Mouse (Mus musculus): ENCODE data around the gene Gnb2. TPM values are rescaled to one million over a fixed set of nuclear protein-coding genes. Genes with fewer than 3 reads are reported as not detected.

Gnb2 gene
- polyA plus RNA-seq, 1 experiment from 2014 or later: 244 TPM

DNA sequence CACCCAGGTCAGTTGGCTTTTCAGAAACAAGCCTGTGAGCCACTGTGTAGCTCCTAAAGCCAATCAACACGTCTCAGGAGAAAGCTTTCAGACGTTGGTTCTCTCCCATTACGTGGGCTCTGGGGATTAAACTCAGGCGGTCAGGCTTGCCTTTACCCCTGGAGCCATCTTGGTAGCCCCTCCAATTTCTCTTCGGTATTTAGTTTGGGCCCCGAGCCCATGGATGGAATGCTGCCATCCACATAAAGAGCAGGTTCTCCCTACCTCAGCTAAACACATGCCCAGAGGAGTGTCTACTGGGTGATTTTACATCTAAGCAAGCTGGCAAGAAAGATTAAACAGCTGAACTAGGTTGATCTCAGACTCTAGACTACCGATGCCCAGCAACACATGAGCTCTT, 33.1 kb downstream of the Gnb2 start:
- Histone ChIP-seq H3K9ac (no peak overlapping the region), H3K4me3 (no peak overlapping the region), H3K36me3 (no peaks in the 10 kb centered on the region), H3K9me3 (replicated peaks) (no peaks in the 10 kb centered on the region), H3K4me1 (replicated peaks) (peaks cover 18% of the 10 kb centered on the region), H3K27ac (no peak overlapping the region), H3K27me3 (no peaks in the 10 kb centered on the region), H3K4me2 (no peak overlapping the region)
- 86% methylated on average over 7 of the region's 7 CpGs for WGBS
- ATAC-seq (replicated peaks; ENCODE audit: insufficient number of reproducible peaks, insufficient read depth, low FRiP score, low read depth): no peak

DNA sequence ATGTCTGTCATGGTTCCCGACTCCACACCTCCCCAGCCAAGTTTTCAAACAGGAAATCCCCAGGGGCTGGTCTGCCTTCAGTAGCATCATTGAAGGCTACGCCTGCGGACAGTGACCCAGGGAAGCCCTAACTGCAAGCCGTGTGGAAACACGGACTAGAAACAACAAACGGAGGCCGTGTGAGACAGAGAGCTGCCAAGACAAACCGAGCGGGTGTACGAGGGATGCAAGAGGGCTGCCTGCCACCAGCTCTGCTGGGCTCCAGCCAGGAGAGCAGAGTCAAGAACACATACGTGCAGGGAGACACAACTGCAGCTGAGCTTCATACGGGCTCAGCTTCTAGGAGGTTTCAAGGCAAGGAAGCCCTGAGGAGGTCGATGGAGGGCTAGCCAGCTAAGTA, 39.5 kb downstream of the Gnb2 start:
- no peaks in the 10 kb centered on the region for H3K9me3 ChIP-seq (replicated peaks)
- H3K36me3 ChIP-seq: no peaks in the 10 kb centered on the region
- WGBS: 45% methylated on average over 13 of the region's 13 CpGs
- H3K4me2 ChIP-seq: no peak overlapping the region
- ATAC-seq (replicated peaks; ENCODE audit: insufficient number of reproducible peaks, insufficient read depth, low FRiP score, low read depth): peak; percentile 76; the same call in 1 of the 2 replicates
- H3K4me1 ChIP-seq (replicated peaks): no peaks in the 10 kb centered on the region
- H3K4me3 ChIP-seq: no peak overlapping the region
- H3K27ac ChIP-seq: no peak overlapping the region
- no peak overlapping the region for H3K9ac ChIP-seq
- H3K27me3 ChIP-seq: no peaks in the 10 kb centered on the region

DNA sequence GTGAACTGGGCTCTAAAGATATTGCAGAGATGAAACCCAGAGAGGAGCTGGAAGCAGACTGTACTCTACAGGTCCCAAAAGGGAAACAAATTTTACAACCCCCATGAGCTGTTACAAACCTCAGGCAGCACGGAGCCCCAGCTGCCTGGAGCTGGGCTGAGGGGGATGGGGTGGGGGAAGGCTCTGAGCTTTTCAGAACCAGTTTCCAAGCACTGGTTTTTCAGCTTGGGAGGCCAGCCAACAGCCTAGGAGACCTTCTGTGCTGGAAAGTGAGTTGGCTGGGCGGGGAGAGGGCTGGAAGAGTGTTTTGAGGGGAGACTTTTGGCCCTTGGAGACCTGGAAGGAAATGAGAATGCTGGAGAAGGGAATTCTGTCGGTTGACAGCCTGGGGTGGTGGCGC, 41.8 kb downstream of the Gnb2 start:
- H3K36me3 ChIP-seq: no peaks in the 10 kb centered on the region
- ATAC-seq (replicated peaks; ENCODE audit: insufficient number of reproducible peaks, insufficient read depth, low FRiP score, low read depth): no peak
- H3K27ac ChIP-seq: no peak overlapping the region
- no peaks in the 10 kb centered on the region for H3K9me3 ChIP-seq (replicated peaks)
- H3K9ac ChIP-seq: no peak overlapping the region
- H3K27me3 ChIP-seq: peaks cover 4% of the 10 kb centered on the region
- H3K4me2 ChIP-seq: no peak overlapping the region
- H3K4me1 ChIP-seq (replicated peaks): no peaks in the 10 kb centered on the region
- H3K4me3 ChIP-seq: no peak overlapping the region
- 42% methylated on average over 4 of the region's 4 CpGs for WGBS

DNA sequence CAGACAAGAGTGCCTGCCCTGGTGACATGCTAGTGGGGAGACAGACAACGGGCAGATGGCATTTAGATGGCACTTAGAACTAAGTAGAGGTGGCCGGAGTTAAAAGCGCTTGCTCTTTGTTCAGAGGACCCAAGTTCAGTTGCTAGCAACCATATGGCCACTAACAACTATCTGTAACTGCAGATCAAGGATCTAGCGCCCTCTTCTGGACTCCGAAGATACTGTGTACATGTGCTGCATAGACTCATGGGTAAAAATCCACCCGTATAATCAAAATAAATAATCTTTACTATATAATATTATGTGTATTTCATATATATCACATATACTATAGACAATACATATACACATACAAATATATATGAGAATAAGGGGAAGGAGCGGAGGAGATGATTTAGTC, 45.7 kb downstream of the Gnb2 start:
- ATAC-seq (replicated peaks; ENCODE audit: insufficient number of reproducible peaks, insufficient read depth, low FRiP score, low read depth): no peak
- Histone ChIP-seq H3K36me3 (no peaks in the 10 kb centered on the region), H3K27me3 (peaks cover 34% of the 10 kb centered on the region), H3K4me3 (no peak overlapping the region), H3K27ac (no peak overlapping the region), H3K9me3 (replicated peaks) (no peaks in the 10 kb centered on the region), H3K9ac (no peak overlapping the region), H3K4me1 (replicated peaks) (peaks cover 3% of the 10 kb centered on the region; the same call in 1 of the 2 replicates), H3K4me2 (no peak overlapping the region)
- WGBS: 80% methylated on average over 7 of the region's 7 CpGs

DNA sequence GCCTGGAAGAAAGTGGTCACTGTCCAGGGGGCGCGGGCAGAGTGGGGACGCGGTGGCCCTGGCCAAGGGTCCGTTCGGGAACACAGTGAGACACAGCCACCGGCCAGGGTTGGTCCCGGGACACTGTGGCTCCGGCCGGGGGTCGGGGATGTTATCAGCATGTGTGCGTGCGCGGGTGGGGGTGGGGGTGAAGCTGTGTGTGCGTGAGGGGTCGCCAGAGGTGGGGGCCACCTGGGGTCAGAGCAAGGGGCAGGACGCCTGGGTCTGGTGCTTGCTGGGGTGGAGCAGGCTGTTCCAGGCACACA, 47.5 kb downstream of the Gnb2 start:
- no peak for ATAC-seq (replicated peaks; ENCODE audit: insufficient number of reproducible peaks, insufficient read depth, low FRiP score, low read depth)
- peaks cover 3% of the 10 kb centered on the region for H3K4me1 ChIP-seq (replicated peaks)
- H3K27me3 ChIP-seq: peaks cover 34% of the 10 kb centered on the region
- H3K36me3 ChIP-seq: no peaks in the 10 kb centered on the region
- no peak overlapping the region for H3K9ac ChIP-seq
- under 1% methylated on average over 15 of the region's 17 CpGs for WGBS
- H3K27ac ChIP-seq: no peak overlapping the region
- peak overlapping the region; percentile 7; the same call in 1 of the 2 replicates for H3K4me3 ChIP-seq
- no peaks in the 10 kb centered on the region for H3K9me3 ChIP-seq (replicated peaks)
- peak overlapping the region; percentile 33 for H3K4me2 ChIP-seq

DNA sequence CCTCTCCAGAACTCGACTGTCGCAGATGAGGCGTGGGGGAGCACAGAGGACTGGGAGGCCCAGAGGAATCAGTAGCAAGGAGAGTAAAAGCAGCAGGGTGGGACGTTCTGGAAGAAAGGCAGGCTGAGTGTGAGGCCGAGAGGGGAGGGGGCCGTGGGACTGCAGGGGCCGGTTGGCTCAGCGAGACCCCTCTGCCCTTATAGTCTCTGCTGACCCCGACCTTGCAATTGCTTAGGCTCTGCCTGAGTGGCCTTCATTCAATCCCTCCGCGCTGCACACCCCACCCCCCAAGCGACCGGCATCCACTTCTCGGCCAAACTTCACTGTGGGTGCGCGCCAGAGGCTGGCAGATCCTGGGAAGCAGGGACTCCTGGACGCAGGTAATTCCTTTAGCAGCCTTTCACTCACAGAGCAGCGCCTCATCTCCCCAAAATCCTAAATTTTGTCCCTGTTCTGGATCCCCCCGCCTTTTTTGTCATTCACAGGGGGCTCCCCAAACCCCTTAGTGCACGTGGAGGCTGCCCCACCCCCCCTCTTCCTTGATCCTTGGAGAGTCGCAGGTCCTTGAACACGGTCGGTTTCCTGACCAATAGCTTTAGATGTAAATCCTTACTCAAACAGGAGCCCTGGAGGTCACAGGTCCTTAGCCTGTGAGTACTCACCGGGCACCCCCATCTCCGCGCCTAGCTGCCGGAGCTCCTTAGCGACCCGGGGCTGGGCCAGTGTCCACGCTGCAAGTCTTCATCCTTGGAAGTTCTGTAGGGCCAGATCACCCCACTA, 48.0 kb downstream of the Gnb2 start:
- Histone ChIP-seq H3K9ac (no peak overlapping the region), H3K9me3 (replicated peaks) (no peaks in the 10 kb centered on the region), H3K36me3 (no peaks in the 10 kb centered on the region), H3K4me3 (peak overlapping the region; percentile 7; the same call in 1 of the 2 replicates), H3K27ac (no peak overlapping the region), H3K4me2 (peak overlapping the region; percentile 33), H3K4me1 (replicated peaks) (peaks cover 3% of the 10 kb centered on the region), H3K27me3 (peaks cover 34% of the 10 kb centered on the region)
- ATAC-seq (replicated peaks; ENCODE audit: insufficient number of reproducible peaks, insufficient read depth, low FRiP score, low read depth): no peak
- 11% methylated on average over 30 of the region's 30 CpGs for WGBS

DNA sequence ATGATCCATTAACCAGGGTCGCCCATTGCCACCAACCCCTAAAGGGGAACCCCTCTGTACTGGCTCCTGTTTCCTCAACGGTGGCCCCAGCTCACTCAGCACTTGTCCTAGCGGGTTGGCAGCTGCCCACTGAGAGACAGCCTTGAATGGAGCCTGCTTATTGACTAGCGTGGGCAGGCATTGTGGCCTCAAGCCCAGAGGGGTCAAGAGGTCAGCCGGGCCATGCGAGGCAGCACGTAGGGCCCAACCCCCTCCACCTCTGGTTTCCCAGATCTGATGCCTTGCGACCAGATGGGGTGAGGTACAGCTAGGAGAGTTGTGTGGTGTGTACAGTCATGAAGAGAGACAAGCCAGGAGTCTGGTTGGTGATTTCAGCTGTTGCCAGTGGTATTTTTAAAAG, 51.4 kb downstream of the Gnb2 start:
- H3K9me3 ChIP-seq (replicated peaks): no peaks in the 10 kb centered on the region
- H3K27ac ChIP-seq: no peak overlapping the region
- no peak overlapping the region for H3K4me3 ChIP-seq
- 44% methylated on average over 8 of the region's 8 CpGs for WGBS
- ATAC-seq (replicated peaks; ENCODE audit: insufficient number of reproducible peaks, insufficient read depth, low FRiP score, low read depth): no peak
- no peaks in the 10 kb centered on the region for H3K36me3 ChIP-seq
- peaks cover 33% of the 10 kb centered on the region for H3K27me3 ChIP-seq
- H3K4me1 ChIP-seq (replicated peaks): peaks cover 3% of the 10 kb centered on the region
- H3K4me2 ChIP-seq: no peak overlapping the region
- no peak overlapping the region for H3K9ac ChIP-seq

DNA sequence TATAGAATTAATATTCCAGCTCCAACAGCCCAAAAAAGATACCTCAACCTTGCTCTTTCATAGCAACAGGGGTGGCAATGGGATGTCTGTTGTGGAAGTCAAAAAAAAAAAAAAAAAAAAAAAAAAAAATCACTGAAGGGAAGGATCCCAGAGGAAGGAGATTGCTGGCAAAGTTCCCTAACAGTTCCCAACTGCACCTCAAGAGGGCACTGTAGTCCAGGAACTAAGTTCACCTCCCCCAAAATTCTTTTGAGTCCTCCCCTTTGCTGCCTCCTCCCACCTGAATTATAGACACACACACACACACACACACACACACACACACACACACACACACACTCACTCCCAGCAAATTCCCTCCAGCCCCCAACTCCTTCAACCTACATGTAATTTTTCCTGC, 52.2 kb downstream of the Gnb2 start:
- Histone ChIP-seq H3K27me3 (peaks cover 25% of the 10 kb centered on the region), H3K4me2 (no peak overlapping the region), H3K9me3 (replicated peaks) (no peaks in the 10 kb centered on the region), H3K27ac (no peak overlapping the region), H3K36me3 (no peaks in the 10 kb centered on the region), H3K9ac (no peak overlapping the region), H3K4me1 (replicated peaks) (peaks cover 3% of the 10 kb centered on the region), H3K4me3 (no peak overlapping the region)
- ATAC-seq (replicated peaks; ENCODE audit: insufficient number of reproducible peaks, insufficient read depth, low FRiP score, low read depth): no peak

Small RNA genes within 50 kb of the gene (microRNA-seq; reads per million reads assigned to microRNA genes)
- not detected for gene Mir6418

Other genes with a start within 250 kb of the Gnb2 start
- gene Ache, start 246.0 kb downstream of the Gnb2 start, polyA plus RNA-seq (2015; fragmentation: Nextera tagmentation; extraction: Ambion mirVana): 8.1 and 15.8 TPM in 2 replicates
- gene Ufsp1, start 238.9 kb downstream of the Gnb2 start, polyA plus RNA-seq (2015; fragmentation: Nextera tagmentation; extraction: Ambion mirVana): 6.1 and 11.2 TPM in 2 replicates
- 70.5 and 95.7 TPM in 2 replicates for gene Srrt, start 225.8 kb downstream of the Gnb2 start, polyA plus RNA-seq (2015; fragmentation: Nextera tagmentation; extraction: Ambion mirVana)
- 37.7 and 53.3 TPM in 2 replicates for gene Trip6, start 219.1 kb downstream of the Gnb2 start, polyA plus RNA-seq (2015; fragmentation: Nextera tagmentation; extraction: Ambion mirVana)
- gene Slc12a9, start 199.9 kb downstream of the Gnb2 start, polyA plus RNA-seq (2015; fragmentation: Nextera tagmentation; extraction: Ambion mirVana): 6.5 and 10.4 TPM in 2 replicates
- 32.9 and 42.9 TPM in 2 replicates for gene Ephb4, start 183.4 kb downstream of the Gnb2 start, polyA plus RNA-seq (2015; fragmentation: Nextera tagmentation; extraction: Ambion mirVana)
- 0.05 and 0.11 TPM in 2 replicates for gene Zan, start 56.4 kb downstream of the Gnb2 start, polyA plus RNA-seq (2015; fragmentation: Nextera tagmentation; extraction: Ambion mirVana)
- gene Pop7, start 31.0 kb downstream of the Gnb2 start, polyA plus RNA-seq (2015; fragmentation: Nextera tagmentation; extraction: Ambion mirVana): 37.4 and 38.6 TPM in 2 replicates
- gene Gigyf1, start 15.0 kb downstream of the Gnb2 start, polyA plus RNA-seq (2015; fragmentation: Nextera tagmentation; extraction: Ambion mirVana): 8.9 and 10.4 TPM in 2 replicates
- gene Epo, start 268 bp downstream of the Gnb2 start, polyA plus RNA-seq (2015; fragmentation: Nextera tagmentation; extraction: Ambion mirVana): not detected in 2 replicates
- 0.13 and 2.1 TPM in 2 replicates for gene Actl6b, start 20.0 kb upstream of the Gnb2 start, polyA plus RNA-seq (2015; fragmentation: Nextera tagmentation; extraction: Ambion mirVana)
- gene Tfr2, start 36.3 kb upstream of the Gnb2 start, polyA plus RNA-seq (2015; fragmentation: Nextera tagmentation; extraction: Ambion mirVana): 0.31 and 1.3 TPM in 2 replicates
- gene Mospd3, start 67.5 kb upstream of the Gnb2 start, polyA plus RNA-seq (2015; fragmentation: Nextera tagmentation; extraction: Ambion mirVana): 17.1 and 26.5 TPM in 2 replicates
- 117 and 129 TPM in 2 replicates for gene Pcolce, start 80.3 kb upstream of the Gnb2 start, polyA plus RNA-seq (2015; fragmentation: Nextera tagmentation; extraction: Ambion mirVana)
- 0.11 and 0.23 TPM in 2 replicates for gene Fbxo24, start 95.5 kb upstream of the Gnb2 start, polyA plus RNA-seq (2015; fragmentation: Nextera tagmentation; extraction: Ambion mirVana)
- gene Lrch4, start 95.6 kb upstream of the Gnb2 start, polyA plus RNA-seq (2015; fragmentation: Nextera tagmentation; extraction: Ambion mirVana): 20.7 and 26.7 TPM in 2 replicates
- gene Gm20605, start 95.7 kb upstream of the Gnb2 start, polyA plus RNA-seq (2015; fragmentation: Nextera tagmentation; extraction: Ambion mirVana): 7.1 and 12.2 TPM in 2 replicates
- gene Sap25, start 107.8 kb upstream of the Gnb2 start, polyA plus RNA-seq (2015; fragmentation: Nextera tagmentation; extraction: Ambion mirVana): 4.0 and 6.0 TPM in 2 replicates
- gene Irs3, start 112.2 kb upstream of the Gnb2 start, polyA plus RNA-seq (2015; fragmentation: Nextera tagmentation; extraction: Ambion mirVana): 0.13 and 0.21 TPM in 2 replicates
- 19.3 and 21.7 TPM in 2 replicates for gene Agfg2, start 151.2 kb upstream of the Gnb2 start, polyA plus RNA-seq (2015; fragmentation: Nextera tagmentation; extraction: Ambion mirVana)
- 1.2 and 1.6 TPM in 2 replicates for gene Nyap1, start 208.1 kb upstream of the Gnb2 start, polyA plus RNA-seq (2015; fragmentation: Nextera tagmentation; extraction: Ambion mirVana)
- 130 and 164 TPM in 2 replicates for gene Tsc22d4, start 212.2 kb upstream of the Gnb2 start, polyA plus RNA-seq (2015; fragmentation: Nextera tagmentation; extraction: Ambion mirVana)
- 21.1 and 25.5 TPM in 2 replicates for gene Ppp1r35, start 245.3 kb upstream of the Gnb2 start, polyA plus RNA-seq (2015; fragmentation: Nextera tagmentation; extraction: Ambion mirVana)